Mouse (Mus musculus) intestine, embryonic 16.5 days (tissue): Measurements from ENCODE around the gene Leprot. TPM values are rescaled to one million over a fixed set of nuclear protein-coding genes. Genes with fewer than 3 reads are reported as not detected.

Source experiments
- ATAC-seq: fragments of 200-750 bp; cut with Nextera tagmentation; 2 replicates; pipeline ENCODE4 v1.8.0; 2017; ENCODE audit warnings: moderate TSS enrichment, moderate library complexity
- H3K27ac ChIP-seq: fragments of 300-500 bp; sonication (generic); 2 replicates; pipeline ENCODE4 v1.5.1; 2014; ENCODE audit warnings: mild to moderate bottlenecking, low read length
- H3K27me3 ChIP-seq: fragments of 300-500 bp; sonication (generic); replicated peaks from 2 replicates; pipeline ENCODE4 v1.6.1; 2014; ENCODE audit warnings: low read length, control low read depth, mixed read lengths; ENCODE audit not compliant: control insufficient read depth, insufficient read depth
- H3K36me3 ChIP-seq: fragments of 300-500 bp; sonication (generic); 2 replicates; pipeline ENCODE4 v1.6.1; 2014; ENCODE audit warnings: low read length, control low read depth; ENCODE audit not compliant: control insufficient read depth, insufficient read depth
- H3K4me1 ChIP-seq: fragments of 300-500 bp; sonication (generic); 2 replicates; pipeline ENCODE4 v1.6.1; 2014; ENCODE audit warnings: low read length, control low read depth, mixed read lengths; ENCODE audit not compliant: control insufficient read depth, insufficient read depth
- H3K4me2 ChIP-seq: fragments of 300-500 bp; sonication (generic); 2 replicates; pipeline ENCODE4 v1.6.1; 2014; ENCODE audit warnings: low read depth, low read length, control low read depth
- H3K4me3 ChIP-seq: fragments of 300-500 bp; sonication (generic); 2 replicates; pipeline ENCODE4 v1.5.1; 2014; ENCODE audit warnings: mild to moderate bottlenecking, low read length
- H3K9ac ChIP-seq: fragments of 300-500 bp; sonication (generic); 2 replicates; pipeline ENCODE4 v1.6.1; 2014; ENCODE audit warnings: low read depth, low read length
- H3K9me3 ChIP-seq: fragments of 300-500 bp; sonication (generic); 2 replicates; pipeline ENCODE4 v1.6.1; 2016; ENCODE audit warnings: low read length, control low read depth; ENCODE audit not compliant: control insufficient read depth
- WGBS: fragments of 180-500 bp; shearing (Covaris S2); extraction: QIAGEN DNeasy Blood & Tissue Kit; methylation state at CpG from one replicate; pipeline ENCODE4 v1.1.7; 2014; 5-methylcytosine and 5-hydroxymethylcytosine counted together
- polyA plus RNA-seq: library from polyadenylated mRNA; unstranded; fragments of >200 nt; fragmentation: Nextera tagmentation; extraction: Ambion mirVana; gene quantifications from 2 replicates; pipeline ENCODE4 v1.2.1, GENCODE M21; 2015

Gene Leprot
- polyA plus RNA-seq, 1 experiment from 2014 or later, result 116 TPM

GRCm38 (mm10) chr4:101683086-101683485, 35.6 kb downstream of the Leprot start:
- H3K27me3 ChIP-seq, result no peaks in the 10 kb centered on the region
- H3K4me3 ChIP-seq, result no peak overlapping the region
- WGBS, result 72% methylated on average over 3 of the region's 3 CpGs
- H3K9me3 ChIP-seq, result no peaks in the 10 kb centered on the region
- no peak overlapping the region for H3K27ac ChIP-seq
- H3K4me2 ChIP-seq, result no peak overlapping the region
- H3K36me3 ChIP-seq, result no peaks in the 10 kb centered on the region
- H3K4me1 ChIP-seq, result no peaks in the 10 kb centered on the region
- no peak overlapping the region for H3K9ac ChIP-seq
- no peak for ATAC-seq

DNA sequence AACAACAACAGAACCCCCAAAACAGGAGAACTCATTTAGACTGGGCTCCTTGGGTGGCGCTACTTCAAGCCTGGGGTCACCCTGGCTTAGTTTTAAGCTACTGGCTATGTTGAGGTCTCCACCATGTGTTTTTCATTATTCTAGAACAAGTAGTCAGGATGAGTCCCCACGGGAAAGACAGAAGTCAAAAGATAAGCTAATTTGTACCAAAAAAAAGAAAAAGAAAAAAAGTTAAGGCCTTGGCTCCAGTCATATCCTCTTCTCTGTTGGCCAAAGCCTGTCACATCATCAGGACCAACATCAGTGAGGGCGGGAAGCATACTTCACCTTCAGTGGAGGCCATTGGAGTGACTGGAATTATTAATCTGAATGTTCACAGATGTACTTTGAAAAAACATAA, 37.3 kb downstream of the Leprot start:
- no peaks in the 10 kb centered on the region for H3K27me3 ChIP-seq
- no peak overlapping the region for H3K4me3 ChIP-seq
- H3K36me3 ChIP-seq, result no peaks in the 10 kb centered on the region
- H3K9ac ChIP-seq, result no peak overlapping the region
- H3K4me2 ChIP-seq, result no peak overlapping the region
- no peaks in the 10 kb centered on the region for H3K9me3 ChIP-seq
- WGBS, result 85% methylated on average over 3 of the region's 3 CpGs
- no peak overlapping the region for H3K27ac ChIP-seq
- ATAC-seq, result no peak
- no peaks in the 10 kb centered on the region for H3K4me1 ChIP-seq

DNA sequence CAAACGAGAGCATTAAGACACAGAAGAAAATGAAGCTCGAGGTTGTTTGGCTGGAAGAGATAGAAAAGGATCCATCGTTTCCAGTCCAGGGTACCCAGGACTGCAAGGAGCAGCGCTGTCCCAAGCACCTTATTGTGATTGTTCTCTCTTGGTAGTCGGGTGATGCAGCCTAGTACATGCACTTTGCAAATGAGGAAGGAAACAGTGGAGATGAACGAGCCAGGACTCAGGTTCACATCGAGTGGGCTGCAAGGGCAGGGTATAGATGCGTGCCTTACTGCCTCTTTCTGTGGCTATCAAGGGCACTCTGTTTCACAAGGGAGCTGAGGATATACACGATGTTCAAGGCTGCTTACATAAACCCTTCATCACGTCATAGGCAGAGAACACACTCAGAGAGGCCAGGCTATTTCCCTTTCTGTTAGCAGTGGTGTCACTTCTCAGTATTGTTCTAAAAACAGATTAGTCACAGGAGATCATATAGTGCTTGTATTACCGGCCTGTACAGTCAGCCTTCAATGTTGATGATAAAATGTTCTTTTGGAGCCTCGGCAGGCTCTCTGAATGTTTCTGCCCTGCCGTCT, 38.8 kb downstream of the Leprot start:
- H3K9me3 ChIP-seq, result no peaks in the 10 kb centered on the region
- H3K4me3 ChIP-seq, result no peak overlapping the region
- no peaks in the 10 kb centered on the region for H3K27me3 ChIP-seq
- H3K27ac ChIP-seq, result no peak overlapping the region
- no peak overlapping the region for H3K4me2 ChIP-seq
- no peaks in the 10 kb centered on the region for H3K4me1 ChIP-seq
- ATAC-seq, result no peak
- H3K9ac ChIP-seq, result no peak overlapping the region
- no peaks in the 10 kb centered on the region for H3K36me3 ChIP-seq
- 70% methylated on average over 13 of the region's 13 CpGs for WGBS

DNA sequence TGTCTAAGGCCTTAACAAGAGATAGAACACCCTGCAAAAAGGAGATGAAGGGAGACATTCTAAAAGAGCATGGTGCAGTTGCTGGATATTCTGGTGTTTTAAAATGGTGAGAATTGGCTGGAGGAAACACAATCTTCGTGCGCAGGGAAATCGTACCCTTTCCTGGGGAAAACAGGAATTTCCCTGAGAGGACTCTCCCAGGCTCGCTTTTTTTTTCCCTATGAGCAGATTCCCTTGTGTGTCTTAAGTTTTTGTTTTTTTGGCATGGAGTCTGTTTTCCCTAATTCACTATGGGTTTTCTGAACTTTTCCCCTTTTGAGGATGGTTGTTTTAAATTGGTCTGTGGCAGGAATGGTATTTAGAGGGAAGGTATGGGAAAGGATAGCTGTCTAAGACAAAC, 41.7 kb downstream of the Leprot start:
- Histone ChIP-seq H3K27me3 (no peaks in the 10 kb centered on the region), H3K36me3 (no peaks in the 10 kb centered on the region), H3K27ac (no peak overlapping the region), H3K9me3 (no peaks in the 10 kb centered on the region), H3K4me2 (no peak overlapping the region), H3K4me1 (no peaks in the 10 kb centered on the region), H3K4me3 (no peak overlapping the region), H3K9ac (no peak overlapping the region)
- no peak for ATAC-seq
- 81% methylated on average over 4 of the region's 4 CpGs for WGBS

- Histone ChIP-seq H3K27ac (no peak overlapping the region), H3K4me1 (no peaks in the 10 kb centered on the region), H3K9ac (no peak overlapping the region), H3K36me3 (no peaks in the 10 kb centered on the region), H3K4me2 (no peak overlapping the region), H3K9me3 (no peaks in the 10 kb centered on the region), H3K4me3 (no peak overlapping the region), H3K27me3 (no peaks in the 10 kb centered on the region)
- WGBS, result 73% methylated on average over 5 of the region's 5 CpGs
- no peak for ATAC-seq
These were observed 42.1 kb downstream of the Leprot start for GRCm38 (mm10) chr4:101689645-101690044.

- no peaks in the 10 kb centered on the region for H3K27me3 ChIP-seq
- no peaks in the 10 kb centered on the region for H3K36me3 ChIP-seq
- H3K4me2 ChIP-seq, result no peak overlapping the region
- no peak for ATAC-seq
- no peak overlapping the region for H3K27ac ChIP-seq
- WGBS, result 73% methylated on average over 4 of the region's 4 CpGs
- no peak overlapping the region for H3K4me3 ChIP-seq
- no peak overlapping the region for H3K9ac ChIP-seq
- H3K9me3 ChIP-seq, result no peaks in the 10 kb centered on the region
- H3K4me1 ChIP-seq, result no peaks in the 10 kb centered on the region
These were observed 45.4 kb downstream of the Leprot start for GRCm38 (mm10) chr4:101692892-101693291.

- Histone ChIP-seq H3K27ac (no peak overlapping the region), H3K36me3 (no peaks in the 10 kb centered on the region), H3K4me1 (no peaks in the 10 kb centered on the region), H3K4me2 (no peak overlapping the region), H3K9ac (no peak overlapping the region), H3K9me3 (no peaks in the 10 kb centered on the region), H3K4me3 (no peak overlapping the region), H3K27me3 (no peaks in the 10 kb centered on the region)
- ATAC-seq, result no peak
- 57% methylated on average over 6 of the region's 6 CpGs for WGBS
These were observed 47.0 kb downstream of the Leprot start for GRCm38 (mm10) chr4:101694529-101694928.

GRCm38 (mm10) chr4:101697236-101697635, 49.7 kb downstream of the Leprot start:
- Histone ChIP-seq H3K36me3 (no peaks in the 10 kb centered on the region), H3K4me2 (no peak overlapping the region), H3K4me3 (no peak overlapping the region), H3K4me1 (no peaks in the 10 kb centered on the region), H3K27me3 (no peaks in the 10 kb centered on the region), H3K9me3 (no peaks in the 10 kb centered on the region), H3K9ac (no peak overlapping the region), H3K27ac (no peak overlapping the region)
- 80% methylated on average over 3 of the region's 3 CpGs for WGBS
- no peak for ATAC-seq

DNA sequence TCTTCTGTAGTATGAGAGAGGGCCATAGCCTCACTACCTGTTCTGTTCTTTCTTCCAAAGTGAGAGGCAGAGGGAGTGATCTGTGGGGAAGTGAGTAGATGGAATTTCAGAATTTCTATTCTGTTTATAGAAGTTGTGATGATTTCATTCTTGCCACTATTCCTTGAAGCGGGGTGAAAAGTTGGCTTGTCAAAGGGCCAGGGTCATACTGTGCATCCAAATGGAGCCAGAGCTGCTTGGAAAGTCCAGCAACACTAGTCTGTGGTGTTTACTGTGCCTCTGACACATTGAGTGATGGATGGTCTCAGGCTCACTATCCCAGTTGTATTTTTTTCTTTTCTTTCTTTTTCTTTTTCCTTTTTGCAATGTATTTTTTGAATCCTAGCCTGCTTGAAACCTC, 51.9 kb downstream of the Leprot start:
- Histone ChIP-seq H3K27ac (no peak overlapping the region), H3K4me1 (no peaks in the 10 kb centered on the region), H3K9ac (no peak overlapping the region), H3K4me2 (no peak overlapping the region), H3K27me3 (no peaks in the 10 kb centered on the region), H3K36me3 (no peaks in the 10 kb centered on the region), H3K9me3 (no peaks in the 10 kb centered on the region), H3K4me3 (no peak overlapping the region)
- 68% methylated on average over 1 of the region's 1 CpGs for WGBS
- no peak for ATAC-seq

DNA sequence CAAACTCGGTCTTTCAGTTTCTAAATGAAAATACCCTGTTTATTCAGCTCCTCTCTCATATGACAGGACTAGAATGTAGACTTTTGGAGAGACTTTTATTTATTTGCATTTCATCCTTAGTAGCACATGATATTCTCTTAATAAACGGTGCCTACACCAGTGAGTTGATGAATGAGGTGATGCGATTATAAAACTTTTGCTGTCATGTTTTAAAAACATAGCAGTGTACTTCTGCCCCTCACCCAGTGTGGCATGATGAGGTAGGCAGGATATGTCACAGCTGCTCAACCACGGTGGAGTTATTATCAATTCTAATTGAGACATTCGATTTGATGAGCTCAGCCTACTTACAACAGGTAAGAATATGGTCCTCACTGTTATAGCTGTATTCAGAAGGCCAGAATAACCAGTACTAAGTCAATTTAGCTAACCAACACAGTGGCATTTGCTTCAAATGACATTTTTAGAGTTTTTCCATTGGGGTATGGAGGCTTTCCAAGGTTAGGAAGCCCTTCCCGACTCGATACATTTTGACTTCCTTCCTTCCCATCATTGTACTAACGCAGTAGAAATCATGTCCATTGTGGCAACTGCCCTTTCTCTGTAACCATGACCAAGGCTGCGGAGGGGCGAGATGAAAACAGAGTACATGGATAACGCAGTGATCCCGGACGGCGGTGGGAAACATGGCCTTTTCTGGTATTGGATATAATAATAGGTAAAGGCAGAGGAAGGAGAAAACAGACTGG, 53.5 kb downstream of the Leprot start:
- Histone ChIP-seq H3K9me3 (no peaks in the 10 kb centered on the region), H3K27ac (no peak overlapping the region), H3K27me3 (no peaks in the 10 kb centered on the region), H3K4me2 (no peak overlapping the region), H3K36me3 (no peaks in the 10 kb centered on the region), H3K9ac (no peak overlapping the region), H3K4me3 (no peak overlapping the region), H3K4me1 (no peaks in the 10 kb centered on the region)
- WGBS, result 85% methylated on average over 14 of the region's 14 CpGs
- ATAC-seq, result no peak
